Mouse (Mus musculus): ENCODE measurements around the gene Ppip5k2. TPM values are rescaled to one million over a fixed set of nuclear protein-coding genes. Genes with fewer than 3 reads are reported as not detected.

The Ppip5k2 gene
- polyA plus RNA-seq, 1 experiment: 10.9 TPM

- WGBS: 72% methylated on average over 1 of the region's 1 CpGs
- TF ChIP-seq POLR2A (IDR thresholded peaks at IDR 0.05; ENCODE audit: borderline replicate concordance, control insufficient read depth, low read depth, low read length): no peak
- TF ChIP-seq CTCF (IDR thresholded peaks at IDR 0.05; ENCODE audit: control insufficient read depth, insufficient read depth, low read length): no peak
- Histone ChIP-seq H3K4me1 (ENCODE audit: control insufficient read depth, insufficient read depth, low read length) (no peaks in the 10 kb centered on the region), H3K27ac (ENCODE audit: control insufficient read depth, insufficient read depth, low read depth, low read length, poor library complexity) (no peak overlapping the region), H3K4me3 (replicated peaks; ENCODE audit: control insufficient read depth, low read depth, low read length) (no peak overlapping the region)
These were observed 65.6 kb downstream of the Ppip5k2 start for GRCm38 (mm10) chr1:97704646-97705045.

- Histone ChIP-seq H3K27ac (ENCODE audit: control insufficient read depth, insufficient read depth, low read depth, low read length, poor library complexity) (no peak overlapping the region), H3K4me3 (replicated peaks; ENCODE audit: control insufficient read depth, low read depth, low read length) (no peak overlapping the region), H3K4me1 (ENCODE audit: control insufficient read depth, insufficient read depth, low read length) (no peaks in the 10 kb centered on the region)
- TF ChIP-seq POLR2A (IDR thresholded peaks at IDR 0.05; ENCODE audit: borderline replicate concordance, control insufficient read depth, low read depth, low read length) (no peak), CTCF (IDR thresholded peaks at IDR 0.05; ENCODE audit: control insufficient read depth, insufficient read depth, low read length) (no peak)
- WGBS: 34% methylated on average over 11 of the region's 11 CpGs
These were observed 71.1 kb downstream of the Ppip5k2 start for GRCm38 (mm10) chr1:97698956-97699570.

- no peak overlapping the region for H3K27ac ChIP-seq (ENCODE audit: control insufficient read depth, insufficient read depth, low read depth, low read length, poor library complexity)
- 82% methylated on average over 1 of the region's 1 CpGs for WGBS
- TF ChIP-seq CTCF (IDR thresholded peaks at IDR 0.05; ENCODE audit: control insufficient read depth, insufficient read depth, low read length) (no peak), POLR2A (IDR thresholded peaks at IDR 0.05; ENCODE audit: borderline replicate concordance, control insufficient read depth, low read depth, low read length) (no peak)
- H3K4me3 ChIP-seq (replicated peaks; ENCODE audit: control insufficient read depth, low read depth, low read length): no peak overlapping the region
- no peaks in the 10 kb centered on the region for H3K4me1 ChIP-seq (ENCODE audit: control insufficient read depth, insufficient read depth, low read length)
These were observed 72.9 kb downstream of the Ppip5k2 start for GRCm38 (mm10) chr1:97697273-97697672.

GRCm38 (mm10) chr1:97693825-97694224, 76.4 kb downstream of the Ppip5k2 start:
- TF ChIP-seq CTCF (IDR thresholded peaks at IDR 0.05; ENCODE audit: control insufficient read depth, insufficient read depth, low read length): no peak
- no peak for TF ChIP-seq POLR2A (IDR thresholded peaks at IDR 0.05; ENCODE audit: borderline replicate concordance, control insufficient read depth, low read depth, low read length)
- Histone ChIP-seq H3K4me3 (replicated peaks; ENCODE audit: control insufficient read depth, low read depth, low read length) (no peak overlapping the region), H3K27ac (ENCODE audit: control insufficient read depth, insufficient read depth, low read depth, low read length, poor library complexity) (no peak overlapping the region), H3K4me1 (ENCODE audit: control insufficient read depth, insufficient read depth, low read length) (no peaks in the 10 kb centered on the region; the same call in 1 of the 2 replicates)

GRCm38 (mm10) chr1:97688756-97689155, 81.5 kb downstream of the Ppip5k2 start:
- no peak overlapping the region for H3K27ac ChIP-seq (ENCODE audit: control insufficient read depth, insufficient read depth, low read depth, low read length, poor library complexity)
- H3K4me3 ChIP-seq (replicated peaks; ENCODE audit: control insufficient read depth, low read depth, low read length): no peak overlapping the region
- TF ChIP-seq POLR2A (IDR thresholded peaks at IDR 0.05; ENCODE audit: borderline replicate concordance, control insufficient read depth, low read depth, low read length): no peak
- peak; percentile 84 for TF ChIP-seq CTCF (IDR thresholded peaks at IDR 0.05; ENCODE audit: control insufficient read depth, insufficient read depth, low read length)
- H3K4me1 ChIP-seq (ENCODE audit: control insufficient read depth, insufficient read depth, low read length): no peaks in the 10 kb centered on the region; the same call in 1 of the 2 replicates
- 8% methylated on average over 3 of the region's 3 CpGs for WGBS

GRCm38 (mm10) chr1:97676526-97677177, 93.6 kb downstream of the Ppip5k2 start:
- Histone ChIP-seq H3K27ac (ENCODE audit: control insufficient read depth, insufficient read depth, low read depth, low read length, poor library complexity) (no peak overlapping the region; the same call in 1 of the 2 replicates), H3K4me3 (replicated peaks; ENCODE audit: control insufficient read depth, low read depth, low read length) (no peak overlapping the region), H3K4me1 (ENCODE audit: control insufficient read depth, insufficient read depth, low read length) (no peaks in the 10 kb centered on the region; the same call in 1 of the 2 replicates)
- 57% methylated on average over 4 of the region's 4 CpGs for WGBS
- TF ChIP-seq CTCF (IDR thresholded peaks at IDR 0.05; ENCODE audit: control insufficient read depth, insufficient read depth, low read length) (no peak), POLR2A (IDR thresholded peaks at IDR 0.05; ENCODE audit: borderline replicate concordance, control insufficient read depth, low read depth, low read length) (no peak)

- H3K4me3 ChIP-seq (replicated peaks; ENCODE audit: control insufficient read depth, low read depth, low read length): no peak overlapping the region
- WGBS: 6% methylated on average over 2 of the region's 2 CpGs
- no peaks in the 10 kb centered on the region; the same call in 1 of the 2 replicates for H3K4me1 ChIP-seq (ENCODE audit: control insufficient read depth, insufficient read depth, low read length)
- H3K27ac ChIP-seq (ENCODE audit: control insufficient read depth, insufficient read depth, low read depth, low read length, poor library complexity): no peak overlapping the region
- TF ChIP-seq POLR2A (IDR thresholded peaks at IDR 0.05; ENCODE audit: borderline replicate concordance, control insufficient read depth, low read depth, low read length): no peak
- no peak for TF ChIP-seq CTCF (IDR thresholded peaks at IDR 0.05; ENCODE audit: control insufficient read depth, insufficient read depth, low read length)
These were observed 94.1 kb downstream of the Ppip5k2 start for GRCm38 (mm10) chr1:97676115-97676514.

- 6% methylated on average over 2 of the region's 2 CpGs for WGBS
- TF ChIP-seq CTCF (IDR thresholded peaks at IDR 0.05; ENCODE audit: control insufficient read depth, insufficient read depth, low read length) (no peak), POLR2A (IDR thresholded peaks at IDR 0.05; ENCODE audit: borderline replicate concordance, control insufficient read depth, low read depth, low read length) (no peak)
- Histone ChIP-seq H3K4me3 (replicated peaks; ENCODE audit: control insufficient read depth, low read depth, low read length) (no peak overlapping the region), H3K27ac (ENCODE audit: control insufficient read depth, insufficient read depth, low read depth, low read length, poor library complexity) (no peak overlapping the region), H3K4me1 (ENCODE audit: control insufficient read depth, insufficient read depth, low read length) (no peaks in the 10 kb centered on the region; the same call in 1 of the 2 replicates)
These were observed 97.4 kb downstream of the Ppip5k2 start for GRCm38 (mm10) chr1:97672849-97673248.

Measured in bone marrow, adult 2 months (tissue).